Mouse (Mus musculus): ENCODE measurements at regions not wholly inside any gene's neighbourhood (a gene's known extent, or its start where the extent isn't known, plus 50 kb on each side); places are given as distances from the start of the nearest gene placed in this dataset.

- no peak for TF ChIP-seq CTCF (IDR thresholded peaks at IDR 0.05; ENCODE audit: control insufficient read depth, insufficient read depth, insufficient replicate concordance, low read depth, low read length)
- TF ChIP-seq POLR2A (IDR thresholded peaks at IDR 0.05; ENCODE audit: control insufficient read depth, low read depth, low read length), result no peak
Observed at GRCm38 (mm10) chrX:11490146-11490693, 162.6 kb downstream of the H2al1j start.

All from testis, adult 2 months (tissue).